Mouse (Mus musculus): ENCODE measurements at regions not wholly inside any gene's neighbourhood (a gene's known extent, or its start where the extent isn't known, plus 50 kb on each side); places are given as distances from the start of the nearest gene placed in this dataset.
A peak's percentile ranks its signal among the peaks of the same experiment; 100 is the strongest.
"Not testable (repeated sequence)": the region's sequence is repeated elsewhere in the genome, so short reads cannot be mapped to it uniquely, and the experiment has no call there.

DNA sequence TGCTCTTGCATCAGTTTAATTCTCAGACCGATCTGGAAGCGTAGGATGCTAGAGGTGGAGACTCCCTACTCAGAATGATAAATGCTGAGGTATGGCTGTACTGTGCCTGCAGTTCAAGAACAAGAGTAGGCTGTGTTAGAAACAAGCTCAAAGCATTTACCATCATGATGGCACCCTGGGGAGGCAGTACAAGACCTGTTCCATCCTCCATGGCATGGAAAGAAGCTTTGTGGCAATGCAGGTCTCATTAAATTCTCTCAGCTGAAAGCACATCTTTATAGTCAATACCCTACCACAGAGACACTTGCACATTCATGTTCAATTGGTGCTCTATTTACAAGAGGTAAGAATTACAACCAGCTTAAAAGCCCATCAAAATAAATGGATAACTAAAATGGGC is 209.5 kb downstream of the Tbl1xr1 start:
- no peak for DNase-seq (ENCODE audit: low read depth, low spot score)

DNA sequence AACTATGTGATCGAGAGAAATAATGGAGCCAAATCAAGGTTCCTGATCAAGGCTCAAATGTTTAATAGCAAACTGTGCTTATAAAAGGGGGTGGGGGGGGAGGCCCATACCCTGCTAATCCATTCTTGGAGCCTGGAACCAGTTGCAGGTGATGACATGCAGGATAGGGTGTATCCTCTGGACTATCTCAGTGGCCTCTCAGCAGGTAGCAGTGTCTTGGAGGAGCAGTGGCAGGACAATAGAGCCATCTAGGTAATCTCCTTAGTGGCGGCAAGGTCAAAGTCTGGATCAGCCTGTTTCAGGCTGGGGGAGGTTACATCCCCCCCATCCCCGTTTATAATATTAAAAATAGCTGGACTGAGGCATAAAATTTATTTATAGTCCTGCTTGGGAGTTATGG is 217.0 kb downstream of the Tbl1xr1 start:
- no peak for DNase-seq (ENCODE audit: low read depth, low spot score)

DNA sequence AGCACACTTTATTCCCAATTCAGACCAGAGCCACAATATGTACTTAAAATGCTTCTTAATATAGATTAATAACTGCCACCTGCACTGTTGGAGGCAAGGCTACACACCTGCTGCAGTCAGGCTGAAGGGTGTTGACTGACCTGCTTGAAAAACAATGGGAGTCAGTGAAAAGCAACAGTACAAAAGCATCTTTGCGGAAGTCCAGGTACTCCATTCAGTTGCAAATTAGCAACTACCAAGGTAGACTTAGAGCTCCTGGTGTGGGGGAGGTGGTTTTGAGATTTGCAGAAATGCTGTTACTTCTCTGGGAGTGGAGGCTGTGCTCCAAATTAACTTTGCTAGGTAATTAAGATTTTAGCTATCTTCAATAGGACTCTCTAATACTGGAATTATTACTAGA is 217.6 kb downstream of the Tbl1xr1 start:
- not testable (repeated sequence) for DNase-seq (ENCODE audit: low read depth, low spot score)

DNA sequence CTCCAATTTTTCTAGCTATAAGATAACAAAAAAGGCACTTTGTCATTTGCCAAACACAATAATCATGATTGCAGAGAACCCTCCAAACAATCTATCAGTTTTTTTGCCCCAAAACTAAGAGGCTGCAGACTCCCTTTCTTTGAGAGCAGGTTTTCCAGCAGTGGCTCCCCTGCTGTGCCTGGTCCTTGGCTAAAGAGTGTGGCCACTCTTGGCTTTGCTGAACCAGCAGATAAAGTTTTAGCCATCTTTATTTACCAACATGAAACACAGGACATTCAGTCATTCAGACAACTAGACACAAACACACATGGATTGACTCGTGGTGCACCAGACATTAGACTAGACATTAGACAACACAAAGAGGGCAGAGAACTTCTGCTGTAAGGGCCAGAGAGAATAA is 220.5 kb downstream of the Tbl1xr1 start:
- not testable (repeated sequence) for DNase-seq (ENCODE audit: low read depth, low spot score)

DNA sequence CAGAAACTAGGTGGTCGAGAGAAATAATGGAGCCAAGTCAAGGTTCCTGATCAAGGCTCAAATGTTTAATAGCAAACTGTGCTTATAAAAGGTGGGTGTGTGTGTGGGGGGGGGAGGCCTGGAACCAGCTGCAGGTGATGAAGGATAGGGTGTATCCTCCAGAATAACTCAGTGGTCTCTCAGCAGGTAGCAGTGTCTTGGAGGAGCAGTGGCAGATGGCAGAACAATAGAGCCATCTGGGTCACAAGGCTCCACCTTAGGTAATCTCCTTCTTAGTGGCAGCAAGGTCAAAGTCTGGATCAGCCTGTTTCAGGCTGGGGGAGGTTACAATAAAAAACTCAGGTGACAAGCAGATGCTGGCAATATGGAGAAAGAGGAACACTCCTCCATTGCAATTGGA is 221.4 kb downstream of the Tbl1xr1 start:
- not testable (repeated sequence) for DNase-seq (ENCODE audit: low read depth, low spot score)

DNA sequence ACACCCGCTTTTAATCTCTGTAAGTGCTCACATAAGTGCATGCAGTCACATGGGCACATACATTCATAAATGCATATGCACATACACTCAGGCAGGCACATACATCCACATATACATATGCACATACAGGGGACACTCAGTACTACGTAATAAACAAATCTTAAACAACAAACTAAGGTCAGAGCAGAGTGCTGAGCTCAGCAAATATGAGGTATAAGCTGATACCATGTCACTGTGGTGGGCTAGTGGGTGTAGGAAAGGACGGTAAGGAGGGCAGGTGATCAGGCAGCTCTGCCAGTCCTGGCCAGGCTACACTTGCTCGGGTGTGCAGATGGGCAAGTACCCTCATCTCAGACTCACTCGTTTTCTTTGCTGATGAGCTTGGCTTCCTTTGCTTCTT is 224.1 kb downstream of the Tbl1xr1 start:
- no peak for DNase-seq (ENCODE audit: low read depth, low spot score)

DNA sequence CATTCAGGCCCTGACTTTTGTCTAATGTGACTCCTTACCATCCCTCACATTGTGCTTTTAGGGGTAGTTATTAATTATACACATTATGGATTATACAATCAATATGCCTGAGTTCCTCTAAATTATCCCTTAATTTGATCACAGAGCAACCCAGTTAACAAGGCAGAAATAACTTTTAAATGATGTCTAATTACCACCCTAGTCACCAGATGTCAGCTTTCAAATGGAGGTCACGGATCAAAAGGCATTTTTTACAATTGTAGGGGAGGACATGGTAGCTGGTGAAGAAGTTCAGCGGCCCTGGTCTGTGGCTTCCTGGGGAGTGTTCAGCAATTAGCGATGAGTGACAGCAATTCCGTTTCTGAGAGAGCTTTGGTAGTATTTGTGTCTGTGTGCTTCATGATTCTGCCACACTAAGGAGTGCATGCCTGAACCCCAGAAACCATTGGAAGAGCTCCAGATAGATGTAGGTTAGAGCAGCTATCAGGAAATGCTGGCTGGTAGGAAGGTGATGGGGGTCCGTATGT is 225.6 kb downstream of the Tbl1xr1 start:
- no peak for DNase-seq (ENCODE audit: low read depth, low spot score)

DNA sequence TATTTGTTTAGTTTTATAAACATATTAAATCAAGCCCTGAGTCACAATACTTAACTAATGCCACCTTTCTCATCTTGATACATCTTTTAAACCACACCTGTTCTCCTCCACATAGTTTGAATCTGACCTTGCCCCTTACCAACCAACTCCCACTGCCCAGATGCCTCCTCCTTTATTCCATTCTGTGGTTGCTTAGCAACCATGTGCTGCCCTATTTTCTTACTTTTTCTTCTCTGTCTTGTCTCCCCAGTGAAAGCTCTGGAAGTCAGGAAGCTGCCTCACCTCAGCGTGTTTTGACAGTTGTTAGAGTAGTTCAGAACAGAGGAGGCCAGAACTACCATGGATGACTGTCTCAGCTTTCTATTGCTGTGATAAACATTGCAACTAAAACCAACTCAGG is 227.7 kb downstream of the Tbl1xr1 start:
- no peak for DNase-seq (ENCODE audit: low read depth, low spot score)

DNA sequence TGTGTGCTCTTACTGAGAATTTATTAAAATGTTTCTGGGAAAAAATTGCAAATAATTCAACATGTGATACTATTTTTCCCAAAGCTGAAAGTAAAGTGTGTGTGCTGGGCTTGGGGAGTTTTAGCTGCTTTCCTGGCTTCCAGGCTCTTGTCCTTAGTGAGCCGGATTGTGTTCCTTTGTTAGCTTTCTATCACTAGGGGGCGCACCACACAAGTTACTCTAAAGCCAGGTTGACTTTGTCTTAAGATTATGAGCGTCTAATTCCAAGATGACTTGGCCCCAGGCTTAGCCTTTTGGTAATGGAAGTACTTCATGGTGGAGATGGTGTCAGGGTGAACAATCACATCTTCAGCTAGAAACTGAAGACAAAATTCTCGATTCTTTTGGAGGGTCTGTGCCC is 230.2 kb downstream of the Tbl1xr1 start:
- DNase-seq (ENCODE audit: low read depth, low spot score) = peak; percentile 5

DNA sequence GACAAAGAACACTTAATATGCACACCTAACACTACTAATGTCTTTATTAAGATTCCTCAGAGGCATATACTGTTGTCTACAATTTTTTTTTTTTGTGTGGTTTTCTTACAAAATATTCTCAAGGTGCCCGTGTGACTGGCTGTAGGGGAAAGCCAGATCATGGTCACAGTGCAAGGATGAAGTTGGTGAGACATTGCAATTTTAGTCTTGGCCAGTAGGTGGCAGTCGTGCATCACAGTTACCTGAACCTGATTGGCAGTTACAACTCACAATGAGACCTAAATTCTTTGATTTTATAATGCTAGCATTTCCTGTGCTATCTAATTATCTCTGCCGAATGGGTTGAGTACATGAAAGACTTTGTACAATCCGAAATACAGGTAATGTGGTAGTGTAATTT is 232.5 kb downstream of the Tbl1xr1 start:
- DNase-seq (ENCODE audit: low read depth, low spot score) = peak; percentile 35

DNA sequence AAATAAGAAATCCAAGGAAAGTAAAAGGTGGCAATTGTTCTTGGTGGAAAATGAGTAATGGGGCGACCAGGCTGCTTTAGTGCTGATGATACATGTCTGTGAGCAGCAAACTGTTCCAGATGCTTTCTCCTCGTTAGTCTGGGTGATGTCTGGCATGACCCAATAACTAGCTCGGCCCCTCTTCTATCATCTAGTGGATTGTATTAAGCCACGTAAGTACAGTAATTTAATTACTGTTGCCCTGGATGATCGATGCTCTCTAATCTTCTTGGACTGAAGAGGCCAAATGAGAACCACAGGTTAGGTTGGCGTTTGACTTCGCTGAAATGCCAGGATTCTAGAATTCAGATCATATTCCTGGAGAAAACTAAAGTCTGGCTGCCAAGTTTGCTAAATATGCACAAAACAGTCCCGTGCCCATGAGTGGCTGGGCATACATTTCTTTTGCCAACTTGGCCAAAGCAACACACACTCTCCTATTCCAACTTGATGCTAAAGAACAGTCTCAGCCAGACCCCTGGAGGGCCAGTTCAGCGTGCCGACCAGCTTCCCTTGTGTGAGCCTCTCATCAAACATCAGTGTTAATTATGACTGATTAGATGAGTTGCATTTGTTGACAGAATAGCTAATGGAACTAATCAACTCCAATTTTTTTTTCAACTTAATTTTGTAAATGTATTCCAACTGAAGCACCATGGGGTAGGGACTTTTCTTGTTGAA is 240.2 kb downstream of the Tbl1xr1 start:
- DNase-seq (ENCODE audit: low read depth, low spot score) = no peak

DNA sequence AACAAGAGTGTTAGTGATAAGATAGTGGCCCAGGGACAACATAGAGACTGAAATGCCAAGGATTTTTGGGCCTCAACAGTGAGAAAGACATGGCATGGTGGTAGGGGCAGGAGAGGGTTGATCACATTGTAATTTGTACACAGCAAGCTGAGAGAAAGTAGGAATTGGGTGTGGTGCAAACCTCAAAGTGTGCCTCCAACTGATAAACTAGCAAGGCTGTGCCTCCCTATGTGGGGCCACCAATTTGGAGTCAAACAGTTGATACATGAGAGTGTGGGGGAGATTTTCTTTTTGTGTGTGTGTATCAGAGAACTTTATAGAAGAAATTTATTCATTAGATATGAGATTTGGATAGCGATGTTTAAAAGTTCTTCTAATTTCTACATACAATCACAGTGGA is 244.0 kb downstream of the Tbl1xr1 start:
- DNase-seq (ENCODE audit: low read depth, low spot score) = not testable (repeated sequence)

DNA sequence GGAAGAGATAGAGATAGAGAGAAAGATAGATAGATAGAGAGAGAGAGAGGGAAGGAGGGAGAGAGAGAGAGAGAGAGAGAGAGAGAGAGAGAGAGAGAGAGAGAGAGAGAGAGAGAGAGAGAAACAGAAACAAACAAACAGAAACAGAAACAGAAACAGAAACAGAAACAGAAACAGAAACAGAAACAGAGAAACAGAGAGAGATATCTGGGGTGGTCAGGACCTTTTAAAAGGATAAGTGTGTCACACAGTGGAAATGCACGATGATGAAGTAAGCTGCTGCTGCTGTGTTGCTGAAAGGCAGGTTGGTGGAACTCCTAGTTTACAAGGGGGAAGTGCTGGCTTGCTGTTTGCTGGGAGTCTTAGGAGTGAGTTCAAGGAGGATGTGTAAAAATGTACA is 254.8 kb downstream of the Tbl1xr1 start:
- no peak for DNase-seq (ENCODE audit: low read depth, low spot score)

All from c-Kit-negative CD71-positive TER-119-positive erythroid progenitor cells, embryonic 14.5 days (primary cell).